11 mouse cellular contexts compared by ENCODE assay signal in genomic region chr2:91335128-91335527, GRCm38 (mm10).
DNase-seq lines count a peak whose midpoint lies in the region; ATAC-seq lines count a peak whose summit lies in the region.
"Had no signal": no experiment of that assay in that cellular context is flagged by ENCODE, and none has a peak within 500 bp of the region (broad histone marks: within the 10 kb centered on the region; RNA-seq: fewer than 3 reads in every experiment).

No protein-coding gene starts in this region.

- no peak overlapping the region for H3K4me2 ChIP-seq in lung, embryonic 16.5 days (ENCODE audit: low read depth, low read length)
- H3K4me2 ChIP-seq: stomach, embryonic 15.5 days had no signal

- no peaks in the 10 kb centered on the region for H3K27me3 ChIP-seq in lung, embryonic 16.5 days (ENCODE audit: control insufficient read depth, insufficient read depth, low read depth, low read length)
- H3K27me3 ChIP-seq: stomach, embryonic 15.5 days had no signal

- H3K4me1 ChIP-seq in lung, embryonic 16.5 days (replicated peaks; ENCODE audit: control insufficient read depth, insufficient read depth, low read length) = peaks cover 13% of the 10 kb centered on the region
- H3K4me1 ChIP-seq: stomach, embryonic 15.5 days had no signal

- ATAC-seq in lung, embryonic 16.5 days (ENCODE audit: low read depth) = peak; percentile 77

- no peaks in the 10 kb centered on the region for H3K9me3 ChIP-seq in lung, embryonic 16.5 days (ENCODE audit: control insufficient read depth, low read length)
- H3K9me3 ChIP-seq: stomach, embryonic 15.5 days had no signal

- H3K27ac ChIP-seq in lung, embryonic 16.5 days (ENCODE audit: low read length) = no peak overlapping the region; the same call in 1 of the 2 replicates
- H3K27ac ChIP-seq: stomach, embryonic 15.5 days had no signal

- H3K36me3 ChIP-seq in lung, embryonic 16.5 days (ENCODE audit: control insufficient read depth, insufficient read depth, low read length) = no peaks in the 10 kb centered on the region
- H3K36me3 ChIP-seq: stomach, embryonic 15.5 days had no signal

- no peak overlapping the region for H3K4me3 ChIP-seq in lung, embryonic 16.5 days (ENCODE audit: low read length)
- H3K4me3 ChIP-seq: stomach, embryonic 15.5 days had no signal

- 49% methylated on average over 4 of the region's 4 CpGs for WGBS in lung, embryonic 16.5 days

- peak; percentile 6 to 17 for DNase-seq in spleen, postnatal 36 days (ENCODE audit: low spot score in 2 of 2)
- no peak for DNase-seq in spleen, postnatal 14 days (ENCODE audit: low spot score in 2 of 2)
- peak; percentile 73 for DNase-seq in gastrocnemius, postnatal 25 days
- no peak for DNase-seq in cerebellum, adult 18-20 months
- no peak for DNase-seq in retina, embryonic 14.5 days (ENCODE audit: low spot score)
- DNase-seq in thymus, postnatal 0 days (ENCODE audit: low spot score) = no peak
- DNase-seq: cerebellum, adult 9-10 months; layer of hippocampus, adult 9-11 months; liver had no signal

- H3K9ac ChIP-seq in lung, embryonic 16.5 days (ENCODE audit: low read length) = no peak overlapping the region
- H3K9ac ChIP-seq: stomach, embryonic 15.5 days had no signal

Comparison
In these comparisons a context has a peak if more than half of its experiments do, and no peak if none do; other contexts are left out.
1. DNase-seq: peak in spleen, postnatal 36 days (2 of 2) and gastrocnemius, postnatal 25 days (single experiment); none in spleen, postnatal 14 days (0 of 2), cerebellum, adult 18-20 months (0 of 2), retina, embryonic 14.5 days (single experiment) and thymus, postnatal 0 days (single experiment).